Comparison of ENCODE assay signal across 8 mouse cellular contexts in the genomic region with DNA sequence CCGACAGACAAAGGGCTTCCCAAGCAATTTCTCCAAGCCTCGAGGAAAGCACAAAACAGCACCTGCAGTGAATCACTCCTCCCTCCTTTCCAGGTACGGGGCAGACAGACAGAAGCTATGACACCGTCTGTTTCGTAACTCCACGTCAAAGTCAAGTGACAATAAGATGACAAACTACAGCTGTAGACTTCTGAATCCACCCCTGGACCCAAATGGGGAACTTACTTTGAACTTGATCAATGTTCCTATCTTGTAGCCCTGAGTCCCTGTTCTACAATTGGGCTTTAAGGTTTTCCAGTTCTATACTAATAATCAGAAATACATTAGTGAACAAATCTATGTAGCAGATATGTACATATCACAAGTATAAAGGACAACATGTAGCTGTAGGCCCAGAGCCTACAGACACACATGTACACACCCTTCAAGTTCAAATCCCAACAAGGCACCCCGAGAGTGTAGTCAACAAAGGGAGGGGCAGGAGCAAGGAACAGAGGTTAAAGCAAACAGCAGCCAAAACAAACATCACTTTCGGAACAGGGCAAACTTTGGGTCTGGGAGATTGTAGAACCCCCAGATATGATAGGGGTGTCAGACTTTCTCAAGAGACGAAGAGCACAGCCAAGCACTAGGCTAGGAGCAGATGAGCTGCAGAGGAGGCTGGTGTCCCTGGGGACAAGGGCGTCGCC. TPM values are rescaled to one million over a fixed set of nuclear protein-coding genes. Genes with fewer than 3 reads are reported as not detected.
DNase-seq lines count a peak whose midpoint lies in the region; ATAC-seq lines count a peak whose summit lies in the region.

No protein-coding gene starts in this region.

- H3K36me3 ChIP-seq in kidney, embryonic 16.5 days (ENCODE audit: insufficient read depth, low read length), result no peaks in the 10 kb centered on the region
- H3K36me3 ChIP-seq in embryonic facial prominence, embryonic 13.5 days, result no peaks in the 10 kb centered on the region
- H3K36me3 ChIP-seq in intestine, embryonic 15.5 days, result no peaks in the 10 kb centered on the region
- H3K36me3 ChIP-seq in midbrain, embryonic 13.5 days, result no peaks in the 10 kb centered on the region

- no peak overlapping the region for H3K9ac ChIP-seq in kidney, embryonic 16.5 days (replicated peaks; ENCODE audit: low read length)
- peak overlapping the region; percentile 69; the same call in 1 of the 2 replicates for H3K9ac ChIP-seq in embryonic facial prominence, embryonic 13.5 days
- H3K9ac ChIP-seq in intestine, embryonic 15.5 days, result no peak overlapping the region
- H3K9ac ChIP-seq in midbrain, embryonic 13.5 days (replicated peaks), result peak overlapping the region; percentile 78; the same call in 1 of the 2 replicates

- peak overlapping the region; percentile 77 for H3K4me2 ChIP-seq in kidney, embryonic 16.5 days (replicated peaks; ENCODE audit: low read depth, low read length)
- H3K4me2 ChIP-seq in embryonic facial prominence, embryonic 13.5 days, result peak overlapping the region; percentile 73
- H3K4me2 ChIP-seq in intestine, embryonic 15.5 days (replicated peaks), result peak overlapping the region; percentile 88
- H3K4me2 ChIP-seq in midbrain, embryonic 13.5 days (replicated peaks), result peak overlapping the region; percentile 62

- 47% methylated on average over 11 of the region's 11 CpGs for WGBS in kidney, embryonic 16.5 days
- 51% methylated on average over 11 of the region's 11 CpGs for WGBS in embryonic facial prominence, embryonic 13.5 days
- WGBS in intestine, embryonic 15.5 days, result 48% methylated on average over 9 of the region's 11 CpGs
- 56% methylated on average over 11 of the region's 11 CpGs for WGBS in midbrain, embryonic 13.5 days

- H3K27ac ChIP-seq in kidney, embryonic 16.5 days (ENCODE audit: low read length), result no peak overlapping the region
- H3K27ac ChIP-seq in embryonic facial prominence, embryonic 13.5 days, result no peak overlapping the region
- H3K27ac ChIP-seq in intestine, embryonic 15.5 days, result no peak overlapping the region
- no peak overlapping the region for H3K27ac ChIP-seq in midbrain, embryonic 13.5 days

- H3K27me3 ChIP-seq in kidney, embryonic 16.5 days (ENCODE audit: insufficient read depth, low read length), result peaks cover 33% of the 10 kb centered on the region; the same call in 1 of the 2 replicates
- peaks cover 52% of the 10 kb centered on the region for H3K27me3 ChIP-seq in embryonic facial prominence, embryonic 13.5 days
- H3K27me3 ChIP-seq in intestine, embryonic 15.5 days (replicated peaks), result no peaks in the 10 kb centered on the region
- H3K27me3 ChIP-seq in midbrain, embryonic 13.5 days, result peaks cover 45% of the 10 kb centered on the region

- peak; percentile 22; the same call in 1 of the 2 replicates for ATAC-seq in kidney, embryonic 16.5 days (ENCODE audit: low FRiP score, low TSS enrichment)
- ATAC-seq in embryonic facial prominence, embryonic 13.5 days (ENCODE audit: insufficient number of reproducible peaks, insufficient read depth, low FRiP score, low TSS enrichment, low read depth), result no peak
- ATAC-seq in intestine, embryonic 15.5 days, result peak; percentile 32; the same call in 1 of the 2 replicates
- ATAC-seq in midbrain, embryonic 13.5 days, result peak; percentile 37; the same call in 1 of the 2 replicates

- no peaks in the 10 kb centered on the region for H3K9me3 ChIP-seq in kidney, embryonic 16.5 days (ENCODE audit: low read length)
- no peaks in the 10 kb centered on the region for H3K9me3 ChIP-seq in embryonic facial prominence, embryonic 13.5 days
- no peaks in the 10 kb centered on the region for H3K9me3 ChIP-seq in intestine, embryonic 15.5 days
- H3K9me3 ChIP-seq in midbrain, embryonic 13.5 days, result no peaks in the 10 kb centered on the region

- H3K4me3 ChIP-seq in kidney, embryonic 16.5 days (ENCODE audit: low read length), result peak overlapping the region; percentile 62
- peak overlapping the region; percentile 57 for H3K4me3 ChIP-seq in embryonic facial prominence, embryonic 13.5 days
- peak overlapping the region; percentile 57 for H3K4me3 ChIP-seq in intestine, embryonic 15.5 days (replicated peaks)
- peak overlapping the region; percentile 62 for H3K4me3 ChIP-seq in midbrain, embryonic 13.5 days (replicated peaks)

- H3K4me1 ChIP-seq in kidney, embryonic 16.5 days (ENCODE audit: insufficient read depth, low read length), result no peaks in the 10 kb centered on the region
- no peaks in the 10 kb centered on the region for H3K4me1 ChIP-seq in embryonic facial prominence, embryonic 13.5 days
- H3K4me1 ChIP-seq in intestine, embryonic 15.5 days (replicated peaks), result no peaks in the 10 kb centered on the region
- H3K4me1 ChIP-seq in midbrain, embryonic 13.5 days (replicated peaks), result no peaks in the 10 kb centered on the region

- no peak for DNase-seq in kidney, adult 9 months
- DNase-seq in adrenal gland, postnatal 25 days, result no peak
- DNase-seq in left cerebral cortex, postnatal 10 days (ENCODE audit: extremely low spot score in 1 of 2, low spot score in 2 of 2), result no peak
- no peak for DNase-seq in layer of hippocampus, adult 9-11 months

- intact Hi-C loops in left cerebral cortex, postnatal 10 days (cut with DNase I), result no loop called here

RNA-seq across cellular contexts. Expression of a gene that starts 0.9 kb away (rescaled TPM):
- 2.0 TPM in 2 replicates for polyA plus RNA-seq in kidney, embryonic 16.5 days (2015; fragmentation: Nextera tagmentation; extraction: Ambion mirVana)
- polyA plus RNA-seq in embryonic facial prominence, embryonic 13.5 days (2015; fragmentation: Nextera tagmentation; extraction: Ambion mirVana), result 1.00 and 2.4 TPM in 2 replicates
- 0.48 and 0.62 TPM in 2 replicates for polyA plus RNA-seq in intestine, embryonic 15.5 days (2015; fragmentation: Nextera tagmentation; extraction: Ambion mirVana)
- polyA plus RNA-seq in midbrain, embryonic 13.5 days (2015; fragmentation: Nextera tagmentation; extraction: Ambion mirVana), result 1.5 and 2.3 TPM in 2 replicates
- total RNA-seq in adrenal gland, postnatal 25 days (2021), result 4.8 and 6.1 TPM in 2 replicates
- total RNA-seq in left cerebral cortex, postnatal 10 days (2021), result 10 to 100 TPM; 84.1 to 89.3 TPM

Comparison
In these comparisons a context has a peak if more than half of its experiments do, and no peak if none do; other contexts are left out.
1. H3K9ac ChIP-seq: peak in embryonic facial prominence, embryonic 13.5 days (single experiment) and midbrain, embryonic 13.5 days (single experiment); none in kidney, embryonic 16.5 days (single experiment) and intestine, embryonic 15.5 days (single experiment).
2. Peak in every context shown above with its lines, with median percentiles within 50 percentile points of each other: H3K4me2 ChIP-seq and H3K4me3 ChIP-seq.